Mouse (Mus musculus) lung, adult 2 months (tissue): ENCODE data around the gene Hoxa11. TPM values are rescaled to one million over a fixed set of nuclear protein-coding genes. Genes with fewer than 3 reads are reported as not detected.

Experiments used
- DNase-seq: peaks from one replicate; pipeline ENCODE4 v3.0.0; 2022
- H3K4me1 ChIP-seq: fragments of 200-500 bp; 2 replicates; pipeline ENCODE4 v1.6.1; 2011; ENCODE audit warnings: low read length; ENCODE audit not compliant: control insufficient read depth, insufficient read depth
- H3K4me3 ChIP-seq: fragments of 200-500 bp; replicated peaks from 2 replicates; pipeline ENCODE3; 2011; ENCODE audit warnings: low read depth, mild to moderate bottlenecking, control low read depth, low read length; ENCODE audit errors: extremely low read depth
- CTCF ChIP-seq: fragments of 200-500 bp; IDR thresholded peaks from 2 replicates; pipeline ENCODE4 v1.5.1; 2011; ENCODE audit warnings: mild to moderate bottlenecking, low read length, control low read depth; ENCODE audit not compliant: insufficient read depth
- POLR2A ChIP-seq: fragments of 200-500 bp; IDR thresholded peaks from 2 replicates; pipeline ENCODE4 v1.6.1; 2011; ENCODE audit warnings: low read depth, mild to moderate bottlenecking, control low read depth, low read length, borderline replicate concordance; ENCODE audit errors: extremely low read depth
- WGBS: fragments of 180-500 bp; shearing (Covaris S2); methylation state at CpG from one replicate; pipeline ENCODE4 v1.1.7; 2018; 5-methylcytosine and 5-hydroxymethylcytosine counted together
- polyA plus RNA-seq: library from polyadenylated mRNA; depleted of rRNA; stranded (reverse); fragments of >200 nt; gene quantifications from 2 replicates; pipeline ENCODE4 v1.2.3, GENCODE M21; 2012

Gene Hoxa11
- polyA plus RNA-seq, 1 experiment, result not detected

- WGBS, result 15% methylated on average over 22 of the region's 22 CpGs
- TF ChIP-seq CTCF (no peak), POLR2A (no peak)
- no peak for DNase-seq
- no peak overlapping the region for H3K4me3 ChIP-seq
- no peaks in the 10 kb centered on the region for H3K4me1 ChIP-seq
These were observed 28.2 kb upstream of the Hoxa11 start for GRCm38 (mm10) chr6:52273656-52274280.

- no peak for TF ChIP-seq CTCF
- TF ChIP-seq POLR2A, result no peak
- 30% methylated on average over 22 of the region's 22 CpGs for WGBS
- DNase-seq, result no peak
- H3K4me1 ChIP-seq, result no peaks in the 10 kb centered on the region
- H3K4me3 ChIP-seq, result no peak overlapping the region
These were observed 27.4 kb upstream of the Hoxa11 start for GRCm38 (mm10) chr6:52272766-52273655.

GRCm38 (mm10) chr6:52270494-52271480, 25.2 kb upstream of the Hoxa11 start:
- Histone ChIP-seq H3K4me1 (no peaks in the 10 kb centered on the region), H3K4me3 (no peak overlapping the region)
- peak; percentile 41 for DNase-seq
- TF ChIP-seq CTCF (peak; percentile 79), POLR2A (no peak)
- WGBS, result 18% methylated on average over 23 of the region's 23 CpGs

- DNase-seq, result no peak
- H3K4me1 ChIP-seq, result no peaks in the 10 kb centered on the region
- TF ChIP-seq CTCF (no peak), POLR2A (no peak)
- 12% methylated on average over 3 of the region's 3 CpGs for WGBS
- H3K4me3 ChIP-seq, result no peak overlapping the region
These were observed 23.1 kb upstream of the Hoxa11 start for GRCm38 (mm10) chr6:52268756-52269155.

GRCm38 (mm10) chr6:52268341-52268740, 22.7 kb upstream of the Hoxa11 start:
- no peak for DNase-seq
- 18% methylated on average over 7 of the region's 7 CpGs for WGBS
- TF ChIP-seq CTCF (no peak), POLR2A (no peak)
- Histone ChIP-seq H3K4me1 (no peaks in the 10 kb centered on the region), H3K4me3 (no peak overlapping the region)

- TF ChIP-seq POLR2A (no peak), CTCF (no peak)
These were observed 22.1 kb upstream of the Hoxa11 start for GRCm38 (mm10) chr6:52267691-52268090.

GRCm38 (mm10) chr6:52267221-52267620, 21.6 kb upstream of the Hoxa11 start:
- no peak for DNase-seq
- H3K4me3 ChIP-seq, result no peak overlapping the region
- no peak for TF ChIP-seq CTCF
- no peak for TF ChIP-seq POLR2A
- no peaks in the 10 kb centered on the region for H3K4me1 ChIP-seq
- WGBS, result 25% methylated on average over 5 of the region's 5 CpGs

More at GRCm38 (mm10) chr6:52267691-52268090, 22.1 kb upstream of the Hoxa11 start:
- WGBS, result 17% methylated on average over 3 of the region's 3 CpGs
- no peak for DNase-seq
- Histone ChIP-seq H3K4me1 (no peaks in the 10 kb centered on the region), H3K4me3 (no peak overlapping the region)

- TF ChIP-seq CTCF (no peak), POLR2A (no peak)
- no peak overlapping the region for H3K4me3 ChIP-seq
- no peak for DNase-seq
- H3K4me1 ChIP-seq, result no peaks in the 10 kb centered on the region
- 7% methylated on average over 9 of the region's 9 CpGs for WGBS
These were observed 21.0 kb upstream of the Hoxa11 start for GRCm38 (mm10) chr6:52266666-52266985.
